Mouse (Mus musculus) thymus, postnatal 0 days (tissue): ENCODE measurements around the gene Trim34b. TPM values are rescaled to one million over a fixed set of nuclear protein-coding genes. Genes with fewer than 3 reads are reported as not detected.
A peak's percentile ranks its signal among the peaks of the same experiment; 100 is the strongest.
"Not testable (repeated sequence)": the region's sequence is repeated elsewhere in the genome, so short reads cannot be mapped to it uniquely, and the experiment has no call there.

ENCODE experiments used
- DNase-seq: peaks from one replicate; pipeline ENCODE4 v3.0.0-alpha.2; 2015; ENCODE audit warnings: low spot score
- polyA plus RNA-seq: library from polyadenylated mRNA; unstranded; fragments of >200 nt; fragmentation: Nextera tagmentation; extraction: Ambion mirVana; gene quantifications from 2 replicates; pipeline ENCODE4 v1.2.1, GENCODE M21; 2015

The Trim34b gene
- polyA plus RNA-seq, result 0.10 and 0.22 TPM in 2 replicates

GRCm38 (mm10) chr7:104329171-104329570, at the start of gene Trim34b:
Trim34b (plus strand) TSS chr7:104329471.
- DNase-seq, result not testable (repeated sequence)

GRCm38 (mm10) chr7:104287576-104288443, 41.5 kb upstream of the Trim34b start, which contains the start of gene Trim5:
Trim5 (minus strand) TSS chr7:104288094.
- not testable (repeated sequence) for DNase-seq

- DNase-seq, result no peak
These were observed 38.6 kb upstream of the Trim34b start for GRCm38 (mm10) chr7:104290641-104291040.

- DNase-seq, result peak; percentile 38
These were observed 37.5 kb upstream of the Trim34b start for GRCm38 (mm10) chr7:104291638-104292400.

- DNase-seq, result peak; percentile 57
These were observed 14.4 kb upstream of the Trim34b start for GRCm38 (mm10) chr7:104314796-104315353.

- peak; percentile 13 for DNase-seq
These were observed 13.7 kb upstream of the Trim34b start, which contains the start of gene Trim12a for GRCm38 (mm10) chr7:104315369-104316080. Trim12a (minus strand) TSS chr7:104315466.

GRCm38 (mm10) chr7:104322028-104322427, 7.2 kb upstream of the Trim34b start:
- DNase-seq, result no peak

- DNase-seq, result not testable (repeated sequence)
These were observed 6.3 kb downstream of the Trim34b start for GRCm38 (mm10) chr7:104335547-104335946.

- DNase-seq, result not testable (repeated sequence)
These were observed 11.5 kb downstream of the Trim34b start for GRCm38 (mm10) chr7:104340744-104341143.

- DNase-seq, result not testable (repeated sequence)
These were observed 18.8 kb downstream of the Trim34b start for GRCm38 (mm10) chr7:104348043-104348442.

- peak; percentile 93 for DNase-seq
These were observed 23.7 kb downstream of the Trim34b start, which contains the start of gene Trim12c for GRCm38 (mm10) chr7:104352717-104353599. Trim12c (minus strand) TSS chr7:104353362.

- no peak for DNase-seq
These were observed 24.3 kb downstream of the Trim34b start for GRCm38 (mm10) chr7:104353600-104353967.

- no peak for DNase-seq
These were observed 37.1 kb downstream of the Trim34b start for GRCm38 (mm10) chr7:104366339-104366738.

- peak; percentile 60 for DNase-seq
These were observed 40.6 kb downstream of the Trim34b start, which contains the start of gene Trim30b for GRCm38 (mm10) chr7:104369736-104370414. Trim30b (minus strand) TSS chr7:104369884.

Other genes with a start within 250 kb of the Trim34b start
- gene Olfr645, start 244.0 kb upstream of the Trim34b start, polyA plus RNA-seq, result not detected in 2 replicates
- 0.10 TPM in 1 of 2 replicates, not detected in the other for gene Olfr646, start 224.6 kb upstream of the Trim34b start, polyA plus RNA-seq
- not detected in 2 replicates for gene Ubqln5, start 199.6 kb upstream of the Trim34b start, polyA plus RNA-seq
- not detected in 2 replicates for gene Olfr643, start 192.1 kb upstream of the Trim34b start, polyA plus RNA-seq
- 0.10 TPM in 1 of 2 replicates, not detected in the other for gene Ubqln3, start 186.2 kb upstream of the Trim34b start, polyA plus RNA-seq
- not detected in 2 replicates for gene Ubqlnl, start 178.9 kb upstream of the Trim34b start, polyA plus RNA-seq
- 0.45 and 0.65 TPM in 2 replicates for gene Olfm5, start 164.6 kb upstream of the Trim34b start, polyA plus RNA-seq
- 0.08 and 0.10 TPM in 2 replicates for gene Olfr648, start 146.1 kb upstream of the Trim34b start, polyA plus RNA-seq
- not detected in 2 replicates for gene Olfr649, start 133.5 kb upstream of the Trim34b start, polyA plus RNA-seq
- gene Trim6, start 110.7 kb upstream of the Trim34b start, polyA plus RNA-seq, result 0.75 and 0.99 TPM in 2 replicates
- gene Trim34a, start 85.0 kb upstream of the Trim34b start, polyA plus RNA-seq, result 10.4 and 12.0 TPM in 2 replicates
- gene Trim5, start 41.4 kb upstream of the Trim34b start, polyA plus RNA-seq, result 2.8 and 3.1 TPM in 2 replicates
- gene Trim12a, start 14.0 kb upstream of the Trim34b start, polyA plus RNA-seq, result 47.9 and 53.1 TPM in 2 replicates
- gene Trim12c, start 23.9 kb downstream of the Trim34b start, polyA plus RNA-seq, result 7.8 and 9.6 TPM in 2 replicates
- 0.21 and 0.46 TPM in 2 replicates for gene Trim30b, start 40.4 kb downstream of the Trim34b start, polyA plus RNA-seq
- 0.45 and 0.74 TPM in 2 replicates for gene Trim30c, start 71.4 kb downstream of the Trim34b start, polyA plus RNA-seq
- 15.3 and 17.9 TPM in 2 replicates for gene Trim30a, start 135.7 kb downstream of the Trim34b start, polyA plus RNA-seq
- gene Trim30d, start 178.4 kb downstream of the Trim34b start, polyA plus RNA-seq, result 4.9 and 5.8 TPM in 2 replicates
- not detected in 2 replicates for gene Olfr651, start 220.7 kb downstream of the Trim34b start, polyA plus RNA-seq
- gene Olfr652, start 231.4 kb downstream of the Trim34b start, polyA plus RNA-seq, result not detected in 2 replicates
- gene Olfr653, start 247.8 kb downstream of the Trim34b start, polyA plus RNA-seq, result not detected in 2 replicates